Mouse (Mus musculus) megakaryocyte progenitor cell, adult 5-6 weeks (primary cell): Measurements from ENCODE around the gene Prdx2. TPM values are rescaled to one million over a fixed set of nuclear protein-coding genes. Genes with fewer than 3 reads are reported as not detected.
A peak's percentile ranks its signal among the peaks of the same experiment; 100 is the strongest.

ENCODE experiments used
- ATAC-seq: replicated peaks from 2 replicates; pipeline ENCODE4 v1.8.0; 2016; ENCODE audit warnings: mild to moderate bottlenecking, moderate TSS enrichment, inconsistent platforms; ENCODE audit not compliant: poor library complexity
- total RNA-seq, 2 experiments: library from RNA; stranded (forward) in 1 of 2; stranded (reverse) in 1 of 2; fragments of 157-497, 149-512 nt in 1 of 2; fragments of 200-1000 nt in 1 of 2; gene quantifications; 2 replicates each; pipeline versions ENCODE4 v1.2.3 to v1.2.4; 2015 to 2017

Prdx2 gene
- total RNA-seq, 2 experiments from 2014 or later, result 310 to 340 TPM

- ATAC-seq, result no peak
Observed at GRCm38 (mm10) chr8:84946528-84947240, 22.7 kb upstream of the Prdx2 start, which contains the start of gene Rtbdn. Gene Rtbdn, plus strand, starts transcription at chr8:84946991.

- peak; percentile 85 for ATAC-seq
Observed at GRCm38 (mm10) chr8:84947241-84947545, 22.2 kb upstream of the Prdx2 start.

- no peak for ATAC-seq
Observed at GRCm38 (mm10) chr8:84949753-84950152, 19.6 kb upstream of the Prdx2 start.

- ATAC-seq, result peak; percentile 84
Observed at GRCm38 (mm10) chr8:84952612-84953255, 16.7 kb upstream of the Prdx2 start.

- peak; percentile 81 for ATAC-seq
Observed at GRCm38 (mm10) chr8:84956768-84957167, 12.6 kb upstream of the Prdx2 start.

- ATAC-seq, result no peak
Observed at GRCm38 (mm10) chr8:84959811-84960210, 9.6 kb upstream of the Prdx2 start.

- no peak for ATAC-seq
Observed at GRCm38 (mm10) chr8:84963952-84964351, 5.4 kb upstream of the Prdx2 start.

- peak; percentile 83 for ATAC-seq
Observed at GRCm38 (mm10) chr8:84965731-84966291, 3.6 kb upstream of the Prdx2 start.

- no peak for ATAC-seq
Observed at GRCm38 (mm10) chr8:84966603-84967002, 2.8 kb upstream of the Prdx2 start.

GRCm38 (mm10) chr8:84967532-84968304, 1.7 kb upstream of the Prdx2 start:
- no peak for ATAC-seq

GRCm38 (mm10) chr8:84968650-84969049, 737 bp upstream of the Prdx2 start:
- ATAC-seq, result no peak

GRCm38 (mm10) chr8:84970135-84970790, 876 bp downstream of the Prdx2 start:
- no peak for ATAC-seq

GRCm38 (mm10) chr8:84970913-84971312, 1.5 kb downstream of the Prdx2 start:
- ATAC-seq, result peak; percentile 55

- no peak for ATAC-seq
Observed at GRCm38 (mm10) chr8:84973079-84973478, 3.7 kb downstream of the Prdx2 start.

- peak; percentile 18 for ATAC-seq
Observed at GRCm38 (mm10) chr8:84973803-84974542, 4.6 kb downstream of the Prdx2 start.

GRCm38 (mm10) chr8:84974543-84975142, 5.3 kb downstream of the Prdx2 start:
- ATAC-seq, result no peak

- ATAC-seq, result 0 out of 2 replicates have a peak, but pooled peaks have one; percentile 4
Observed at GRCm38 (mm10) chr8:84975434-84975833, 6.0 kb downstream of the Prdx2 start.

- peak; percentile 30 for ATAC-seq
Observed at GRCm38 (mm10) chr8:84976031-84976762, 6.8 kb downstream of the Prdx2 start.

- ATAC-seq, result no peak
Observed at GRCm38 (mm10) chr8:84976763-84977434, 7.5 kb downstream of the Prdx2 start.
